Mouse (Mus musculus): ENCODE measurements around the gene Mcpt4. TPM values are rescaled to one million over a fixed set of nuclear protein-coding genes. Genes with fewer than 3 reads are reported as not detected.
"Not testable (repeated sequence)": the region's sequence is repeated elsewhere in the genome, so short reads cannot be mapped to it uniquely, and the experiment has no call there.

The Mcpt4 gene
- not detected in 2 replicates for polyA plus RNA-seq (2014; fragmentation: Nextera tagmentation; extraction: Ambion mirVana)

DNA sequence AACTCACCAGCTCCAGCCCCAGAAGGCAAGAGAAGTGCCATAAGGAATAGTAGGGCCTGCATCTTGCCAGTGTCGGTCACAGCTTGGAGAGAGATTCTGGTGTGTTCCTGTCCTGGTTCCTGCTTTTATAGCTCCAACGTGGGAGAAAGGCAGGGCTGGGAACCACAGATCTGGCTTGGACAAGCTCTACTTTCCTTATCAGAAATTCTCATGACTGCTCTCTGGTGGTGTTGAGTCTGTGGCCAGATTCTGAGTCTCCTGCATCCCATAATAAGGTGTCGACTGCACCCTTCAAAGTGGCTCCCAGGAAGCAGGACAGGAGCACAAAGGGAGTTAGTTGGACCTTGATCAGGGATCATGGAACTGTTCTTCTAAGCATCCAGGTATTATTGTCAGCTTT lies at the start of gene Mcpt4:
Mcpt4 (minus strand) TSS at position 101 of the 400 bp plus-strand sequence.
- H3K9ac ChIP-seq (ENCODE audit: low read depth, low read length); H3K36me3 ChIP-seq (ENCODE audit: control insufficient read depth, insufficient read depth, low read length); H3K27me3 ChIP-seq (ENCODE audit: control insufficient read depth, insufficient read depth, low read length); H3K9me3 ChIP-seq (ENCODE audit: control insufficient read depth, low read length); H3K4me1 ChIP-seq (ENCODE audit: control insufficient read depth, insufficient read depth, low read length); H3K4me2 ChIP-seq (replicated peaks; ENCODE audit: low read depth, low read length); H3K4me3 ChIP-seq (ENCODE audit: low read length); ATAC-seq (ENCODE audit: low FRiP score, low TSS enrichment); H3K27ac ChIP-seq (ENCODE audit: low read depth, low read length): not testable (repeated sequence)
- WGBS: 74% methylated on average over 3 of the region's 3 CpGs

DNA sequence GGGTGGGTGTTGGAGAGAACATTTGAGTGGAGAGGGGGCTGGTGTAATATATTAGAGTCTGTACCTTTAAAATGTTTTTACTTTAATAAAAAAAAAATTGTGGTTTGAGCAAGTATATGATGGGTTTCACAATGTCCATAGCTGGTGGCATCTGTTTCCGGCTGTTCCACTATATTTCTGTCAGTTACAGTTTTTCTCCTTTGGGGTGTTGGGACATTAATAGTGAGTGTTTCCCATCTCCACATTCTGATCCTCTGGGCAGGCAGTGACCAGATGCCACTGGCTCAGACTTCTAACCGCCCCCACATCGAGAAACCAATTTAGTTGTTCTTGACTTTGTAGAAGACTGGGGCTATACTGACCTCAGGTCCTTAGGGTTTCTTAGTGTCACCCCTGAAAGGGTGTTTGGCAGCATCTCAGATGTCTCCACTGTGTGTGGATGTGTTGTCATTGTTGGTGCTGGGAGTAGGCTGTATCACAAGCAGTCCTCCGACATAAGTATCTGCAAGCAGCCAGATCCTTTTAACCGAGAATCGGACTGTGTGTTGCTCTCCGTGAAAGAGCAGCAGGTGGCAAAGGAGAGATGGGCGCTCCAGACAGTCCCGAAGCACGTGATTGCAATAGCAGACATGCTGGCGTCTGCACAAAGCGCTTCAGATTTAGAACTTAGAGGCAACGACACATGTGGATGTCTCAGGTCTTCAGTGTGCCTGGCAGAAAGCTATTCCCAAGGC lies 43.5 kb upstream of the Mcpt4 start:
- H3K4me2 ChIP-seq (replicated peaks; ENCODE audit: low read depth, low read length): no peak overlapping the region
- 78% methylated on average over 13 of the region's 13 CpGs for WGBS
- ATAC-seq (ENCODE audit: low FRiP score, low TSS enrichment): no peak
- no peaks in the 10 kb centered on the region for H3K4me1 ChIP-seq (ENCODE audit: control insufficient read depth, insufficient read depth, low read length)
- no peaks in the 10 kb centered on the region for H3K27me3 ChIP-seq (ENCODE audit: control insufficient read depth, insufficient read depth, low read length)
- no peak overlapping the region for H3K4me3 ChIP-seq (ENCODE audit: low read length)
- H3K36me3 ChIP-seq (ENCODE audit: control insufficient read depth, insufficient read depth, low read length): no peaks in the 10 kb centered on the region
- no peaks in the 10 kb centered on the region for H3K9me3 ChIP-seq (ENCODE audit: control insufficient read depth, low read length)
- H3K9ac ChIP-seq (ENCODE audit: low read depth, low read length): no peak overlapping the region
- H3K27ac ChIP-seq (ENCODE audit: low read depth, low read length): no peak overlapping the region

DNA sequence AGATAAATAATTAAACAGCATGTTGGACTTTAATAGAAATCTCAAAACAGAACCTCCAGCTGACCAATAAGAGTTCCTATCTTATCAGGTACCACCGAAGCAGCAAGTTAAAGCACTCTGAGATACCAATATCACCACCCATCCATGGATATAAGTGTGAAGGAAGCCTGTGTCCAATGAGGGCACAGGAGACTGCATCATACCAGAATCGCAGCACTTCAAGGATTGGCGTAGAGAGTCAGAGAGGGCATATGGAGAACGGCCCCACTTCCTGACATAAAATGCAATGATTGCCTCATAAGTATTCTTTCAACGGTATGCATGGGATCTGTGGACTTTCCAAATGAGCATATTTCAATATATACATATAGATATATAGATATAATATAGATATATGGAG lies 42.9 kb upstream of the Mcpt4 start:
- H3K27ac ChIP-seq (ENCODE audit: low read depth, low read length): no peak overlapping the region
- H3K36me3 ChIP-seq (ENCODE audit: control insufficient read depth, insufficient read depth, low read length): no peaks in the 10 kb centered on the region
- no peaks in the 10 kb centered on the region for H3K4me1 ChIP-seq (ENCODE audit: control insufficient read depth, insufficient read depth, low read length)
- no peak overlapping the region for H3K4me3 ChIP-seq (ENCODE audit: low read length)
- no peak for ATAC-seq (ENCODE audit: low FRiP score, low TSS enrichment)
- 81% methylated on average over 5 of the region's 5 CpGs for WGBS
- H3K9ac ChIP-seq (ENCODE audit: low read depth, low read length): no peak overlapping the region
- H3K27me3 ChIP-seq (ENCODE audit: control insufficient read depth, insufficient read depth, low read length): no peaks in the 10 kb centered on the region
- H3K9me3 ChIP-seq (ENCODE audit: control insufficient read depth, low read length): no peaks in the 10 kb centered on the region
- no peak overlapping the region for H3K4me2 ChIP-seq (replicated peaks; ENCODE audit: low read depth, low read length)

DNA sequence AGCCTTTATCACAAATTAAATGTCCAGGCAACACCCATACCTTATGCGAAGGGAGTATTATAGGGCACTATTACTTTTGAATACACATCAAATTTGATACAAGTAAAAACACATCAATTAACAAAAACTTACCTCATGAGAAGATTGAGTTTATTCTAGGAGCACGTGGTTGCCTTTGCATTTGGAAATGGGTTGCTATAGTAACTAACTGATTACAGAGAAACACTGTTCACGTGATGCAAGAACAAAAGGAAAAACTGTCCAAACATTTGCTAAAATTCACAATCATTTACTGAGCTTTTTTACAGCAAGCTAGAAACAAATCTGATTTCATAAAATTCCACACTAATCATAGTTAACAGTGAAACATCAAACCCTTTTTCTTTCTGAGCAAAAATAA lies 41.3 kb upstream of the Mcpt4 start:
- ATAC-seq (ENCODE audit: low FRiP score, low TSS enrichment): no peak

DNA sequence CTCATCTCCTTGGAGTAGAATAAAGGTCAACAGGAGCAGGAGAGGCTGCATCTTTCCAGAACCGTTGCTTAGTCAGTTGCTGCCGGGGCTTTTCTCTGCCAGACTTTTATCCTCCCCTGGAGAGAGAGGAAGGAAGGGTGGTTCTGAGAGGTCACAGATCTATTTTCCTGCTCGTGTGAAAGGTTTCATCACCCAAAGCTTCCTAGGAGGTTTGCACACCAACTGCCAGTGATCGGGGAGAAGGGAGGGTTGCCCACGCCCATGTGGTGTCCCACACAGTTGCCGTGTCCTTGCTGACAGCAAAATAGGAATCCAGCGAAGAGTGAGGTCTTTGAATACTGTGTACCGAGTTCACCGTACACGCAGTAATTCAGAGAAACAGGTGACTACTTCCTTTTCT lies 40.3 kb upstream of the Mcpt4 start, which contains the start of gene Ctsg:
Ctsg (minus strand) TSS at position 189 of the 400 bp plus-strand sequence.
- no peak within 1 kb of the TSS for H3K4me2 ChIP-seq (replicated peaks; ENCODE audit: low read depth, low read length)
- no peaks in the 10 kb centered on the region for H3K4me1 ChIP-seq (ENCODE audit: control insufficient read depth, insufficient read depth, low read length)
- 74% methylated on average over 10 of the region's 10 CpGs for WGBS
- no peak for ATAC-seq (ENCODE audit: low FRiP score, low TSS enrichment)
- H3K9me3 ChIP-seq (ENCODE audit: control insufficient read depth, low read length): no peaks in the 10 kb centered on the region
- H3K36me3 ChIP-seq (ENCODE audit: control insufficient read depth, insufficient read depth, low read length): no peaks in the 10 kb centered on the region
- no peak within 1 kb of the TSS for H3K9ac ChIP-seq (ENCODE audit: low read depth, low read length)
- no peak within 1 kb of the TSS for H3K27ac ChIP-seq (ENCODE audit: low read depth, low read length)
- no peaks in the 10 kb centered on the region for H3K27me3 ChIP-seq (ENCODE audit: control insufficient read depth, insufficient read depth, low read length)
- H3K4me3 ChIP-seq (ENCODE audit: low read length): no peak within 1 kb of the TSS

More for the DNA sequence above, 41.3 kb upstream of the Mcpt4 start:
- no peak overlapping the region for H3K4me3 ChIP-seq (ENCODE audit: low read length)
- H3K4me1 ChIP-seq (ENCODE audit: control insufficient read depth, insufficient read depth, low read length): no peaks in the 10 kb centered on the region
- H3K27ac ChIP-seq (ENCODE audit: low read depth, low read length): no peak overlapping the region
- no peaks in the 10 kb centered on the region for H3K27me3 ChIP-seq (ENCODE audit: control insufficient read depth, insufficient read depth, low read length)
- no peaks in the 10 kb centered on the region for H3K9me3 ChIP-seq (ENCODE audit: control insufficient read depth, low read length)
- 81% methylated on average over 3 of the region's 3 CpGs for WGBS
- H3K4me2 ChIP-seq (replicated peaks; ENCODE audit: low read depth, low read length): no peak overlapping the region
- no peaks in the 10 kb centered on the region for H3K36me3 ChIP-seq (ENCODE audit: control insufficient read depth, insufficient read depth, low read length)
- no peak overlapping the region for H3K9ac ChIP-seq (ENCODE audit: low read depth, low read length)

DNA sequence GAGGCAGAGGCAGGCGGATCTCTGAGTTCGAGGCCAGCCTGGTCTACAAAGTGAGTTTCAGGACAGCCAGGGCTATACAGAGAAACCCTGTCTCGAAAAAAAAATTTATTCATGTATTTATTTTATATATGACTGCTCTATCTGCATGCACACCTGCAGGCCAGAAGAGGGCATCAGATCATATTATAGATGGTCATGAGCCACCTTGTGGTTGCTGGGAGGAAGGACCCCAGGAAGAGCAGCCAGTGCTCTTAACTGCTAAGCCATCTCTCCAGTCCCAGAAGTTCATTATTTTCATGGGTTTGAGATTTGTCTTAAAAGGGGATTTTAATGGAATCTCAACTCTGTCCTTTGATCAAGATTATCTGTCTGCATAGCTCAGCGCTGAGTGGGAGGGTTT lies 36.8 kb upstream of the Mcpt4 start:
- Histone ChIP-seq H3K27ac (ENCODE audit: low read depth, low read length) (no peak overlapping the region), H3K4me2 (replicated peaks; ENCODE audit: low read depth, low read length) (no peak overlapping the region), H3K9ac (ENCODE audit: low read depth, low read length) (no peak overlapping the region), H3K4me3 (ENCODE audit: low read length) (no peak overlapping the region), H3K27me3 (ENCODE audit: control insufficient read depth, insufficient read depth, low read length) (no peaks in the 10 kb centered on the region), H3K9me3 (ENCODE audit: control insufficient read depth, low read length) (no peaks in the 10 kb centered on the region), H3K36me3 (ENCODE audit: control insufficient read depth, insufficient read depth, low read length) (no peaks in the 10 kb centered on the region), H3K4me1 (ENCODE audit: control insufficient read depth, insufficient read depth, low read length) (no peaks in the 10 kb centered on the region)
- WGBS: 79% methylated on average over 4 of the region's 4 CpGs
- no peak for ATAC-seq (ENCODE audit: low FRiP score, low TSS enrichment)

DNA sequence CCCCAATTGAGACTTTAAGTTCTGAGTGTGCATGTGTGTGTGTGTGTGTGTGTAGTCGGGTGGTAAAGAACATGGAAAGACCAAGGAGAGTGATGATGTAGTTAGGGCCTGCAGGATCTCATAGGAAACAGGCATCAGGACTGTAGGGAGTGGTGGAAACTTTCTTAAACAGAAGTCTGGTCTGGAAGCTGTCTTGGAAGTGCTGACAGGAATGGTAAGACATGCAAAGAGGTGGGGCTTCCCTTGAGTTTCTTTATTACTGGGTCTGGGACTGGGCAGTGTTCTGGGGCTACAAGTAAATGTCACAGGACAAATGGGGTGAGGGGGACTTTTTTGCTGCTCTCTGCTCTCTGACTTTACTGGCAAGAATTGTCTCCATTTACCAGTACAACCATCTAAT lies 35.5 kb upstream of the Mcpt4 start:
- no peaks in the 10 kb centered on the region for H3K9me3 ChIP-seq (ENCODE audit: control insufficient read depth, low read length)
- H3K36me3 ChIP-seq (ENCODE audit: control insufficient read depth, insufficient read depth, low read length): no peaks in the 10 kb centered on the region
- no peak overlapping the region for H3K27ac ChIP-seq (ENCODE audit: low read depth, low read length)
- H3K4me2 ChIP-seq (replicated peaks; ENCODE audit: low read depth, low read length): no peak overlapping the region
- no peak overlapping the region for H3K9ac ChIP-seq (ENCODE audit: low read depth, low read length)
- 94% methylated on average over 1 of the region's 1 CpGs for WGBS
- H3K4me3 ChIP-seq (ENCODE audit: low read length): no peak overlapping the region
- no peaks in the 10 kb centered on the region for H3K4me1 ChIP-seq (ENCODE audit: control insufficient read depth, insufficient read depth, low read length)
- no peak for ATAC-seq (ENCODE audit: low FRiP score, low TSS enrichment)
- no peaks in the 10 kb centered on the region for H3K27me3 ChIP-seq (ENCODE audit: control insufficient read depth, insufficient read depth, low read length)

DNA sequence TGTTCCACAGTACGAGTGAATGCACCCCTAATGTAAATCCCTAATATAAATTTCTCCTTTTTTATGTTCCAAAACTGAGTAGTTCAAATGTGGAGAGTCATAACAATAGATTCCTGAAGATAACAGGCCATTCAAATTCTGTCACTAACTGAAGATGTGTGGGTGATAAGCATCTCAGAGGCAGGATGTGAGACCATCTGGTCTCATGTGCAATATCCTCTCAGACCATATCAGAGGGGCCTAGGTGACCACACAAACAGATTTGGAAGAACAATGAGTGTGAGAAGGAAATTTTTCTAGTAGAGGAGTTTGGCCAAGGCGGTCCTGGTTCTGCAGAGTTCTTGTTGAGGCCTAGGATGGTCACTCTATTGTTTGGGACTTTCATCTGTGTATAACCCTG lies 31.2 kb upstream of the Mcpt4 start:
- Histone ChIP-seq H3K4me3 (ENCODE audit: low read length) (no peak overlapping the region), H3K4me1 (ENCODE audit: control insufficient read depth, insufficient read depth, low read length) (no peaks in the 10 kb centered on the region), H3K27ac (ENCODE audit: low read depth, low read length) (no peak overlapping the region), H3K9ac (ENCODE audit: low read depth, low read length) (no peak overlapping the region), H3K4me2 (replicated peaks; ENCODE audit: low read depth, low read length) (no peak overlapping the region), H3K9me3 (ENCODE audit: control insufficient read depth, low read length) (no peaks in the 10 kb centered on the region), H3K27me3 (ENCODE audit: control insufficient read depth, insufficient read depth, low read length) (no peaks in the 10 kb centered on the region), H3K36me3 (ENCODE audit: control insufficient read depth, insufficient read depth, low read length) (no peaks in the 10 kb centered on the region)
- no peak for ATAC-seq (ENCODE audit: low FRiP score, low TSS enrichment)
- WGBS: 75% methylated on average over 2 of the region's 2 CpGs

DNA sequence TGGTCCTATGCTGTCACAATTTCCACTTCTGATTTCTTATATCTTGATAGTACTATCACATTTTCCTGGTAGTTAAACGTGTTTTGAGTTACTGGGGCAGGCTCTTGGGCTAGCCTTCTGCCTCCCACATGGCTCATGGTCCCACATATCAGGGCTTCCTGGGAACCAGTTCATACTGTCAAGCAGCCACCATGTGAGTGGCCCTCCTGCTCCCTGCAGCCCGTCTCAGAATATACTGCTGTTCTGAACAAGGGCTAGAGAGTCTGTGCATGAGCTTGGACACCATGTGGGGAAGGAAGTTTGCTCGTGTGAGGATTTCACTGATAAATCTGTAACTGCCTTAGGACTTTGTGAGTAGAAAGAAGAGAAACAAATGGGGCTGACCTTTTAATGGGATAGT lies 24.6 kb upstream of the Mcpt4 start:
- WGBS: 82% methylated on average over 3 of the region's 3 CpGs
- Histone ChIP-seq H3K9me3 (ENCODE audit: control insufficient read depth, low read length) (no peaks in the 10 kb centered on the region), H3K36me3 (ENCODE audit: control insufficient read depth, insufficient read depth, low read length) (no peaks in the 10 kb centered on the region), H3K27ac (ENCODE audit: low read depth, low read length) (no peak overlapping the region), H3K4me3 (ENCODE audit: low read length) (no peak overlapping the region), H3K9ac (ENCODE audit: low read depth, low read length) (no peak overlapping the region), H3K4me2 (replicated peaks; ENCODE audit: low read depth, low read length) (no peak overlapping the region), H3K4me1 (ENCODE audit: control insufficient read depth, insufficient read depth, low read length) (no peaks in the 10 kb centered on the region), H3K27me3 (ENCODE audit: control insufficient read depth, insufficient read depth, low read length) (no peaks in the 10 kb centered on the region)
- no peak for ATAC-seq (ENCODE audit: low FRiP score, low TSS enrichment)

Measured in kidney, embryonic 14.5 days (tissue).